Mouse (Mus musculus) heart, adult 2 months (tissue): ENCODE data around the gene Sirt6. TPM values are rescaled to one million over a fixed set of nuclear protein-coding genes. Genes with fewer than 3 reads are reported as not detected.

Experiments
- DNase-seq, 2 experiments: peaks; one replicate each; pipeline ENCODE4 v3.0.0; 2021
- H3K27ac ChIP-seq: fragments of 200-600 bp; 2 replicates; pipeline ENCODE4 v1.8.1; 2022
- H3K27me3 ChIP-seq: fragments of 200-500 bp; 2 replicates; pipeline ENCODE4 v1.6.1; 2012; ENCODE audit warnings: mild to moderate bottlenecking, low read length, inconsistent platforms, mixed read lengths; ENCODE audit not compliant: control insufficient read depth, insufficient read depth
- H3K36me3 ChIP-seq: fragments of 200-500 bp; 2 replicates; pipeline ENCODE4 v1.6.1; 2012; ENCODE audit warnings: low read length, inconsistent platforms; ENCODE audit not compliant: control insufficient read depth, insufficient read depth
- H3K4me1 ChIP-seq: fragments of 200-500 bp; 2 replicates; pipeline ENCODE4 v1.6.1; 2011; ENCODE audit warnings: low read length; ENCODE audit not compliant: control insufficient read depth, insufficient read depth
- H3K4me3 ChIP-seq: fragments of 200-600 bp; 2 replicates; pipeline ENCODE4 v1.8.1; 2022
- H3K79me2 ChIP-seq: fragments of 200-500 bp; replicated peaks from 2 replicates; pipeline ENCODE4 v1.6.1; 2012; ENCODE audit warnings: mild to moderate bottlenecking, inconsistent platforms, low read length, moderate library complexity, mixed read lengths; ENCODE audit not compliant: control insufficient read depth, insufficient read depth
- H3K9ac ChIP-seq: fragments of 200-500 bp; 2 replicates; pipeline ENCODE4 v1.6.1; 2012; ENCODE audit warnings: low read depth, mild to moderate bottlenecking, control low read depth, inconsistent platforms, low read length, mixed read lengths
- CTCF ChIP-seq: fragments of 200-600 bp; IDR thresholded peaks from 2 replicates; pipeline ENCODE4 v1.8.1; 2022; ENCODE audit warnings: antibody characterized with exemption, mild to moderate bottlenecking, moderate library complexity
- EP300 ChIP-seq: fragments of 200-500 bp; IDR thresholded peaks from 2 replicates; pipeline ENCODE4 v1.6.1; 2011; ENCODE audit warnings: low read depth, low read length, control low read depth; ENCODE audit not compliant: insufficient read depth
- POLR2A ChIP-seq: fragments of 200-500 bp; IDR thresholded peaks from 2 replicates; pipeline ENCODE4 v1.6.1; 2011; ENCODE audit warnings: mild to moderate bottlenecking, low read depth, low read length, control low read depth; ENCODE audit not compliant: insufficient read depth
- WGBS: fragments of 180-500 bp; shearing (Covaris S2); methylation state at CpG from one replicate; pipeline ENCODE4 v1.1.7; 2018; 5-methylcytosine and 5-hydroxymethylcytosine counted together
- intact Hi-C: fragments of 180-260 bp; cut with DNase I; formaldehyde crosslinking; loops from one replicate; pipeline ENCODE4 v1.15.1; 2025
- polyA plus RNA-seq: library from polyadenylated mRNA; depleted of rRNA; stranded (reverse); fragments of >200 nt; gene quantifications from 2 replicates; pipeline ENCODE4 v1.2.3, GENCODE M21; 2012; rRNA removed
- total RNA-seq, 2 experiments: library from RNA; stranded (reverse); gene quantifications; 2 replicates each; pipeline ENCODE4 v1.2.3; 2021

Sirt6 gene
- total and polyA plus RNA-seq, 3 experiments, result 7.0 to 15.4 (median 7.9) TPM

- TF ChIP-seq EP300, result no peak
- no peak for TF ChIP-seq CTCF
- no peak for TF ChIP-seq POLR2A
- H3K79me2 ChIP-seq, result no peaks in the 10 kb centered on the region
- no peaks in the 10 kb centered on the region for H3K36me3 ChIP-seq
- H3K9ac ChIP-seq, result no peak overlapping the region
- H3K4me1 ChIP-seq, result no peaks in the 10 kb centered on the region
- DNase-seq, result no peak
- H3K4me3 ChIP-seq, result no peak overlapping the region
- no peaks in the 10 kb centered on the region for H3K27me3 ChIP-seq
- WGBS, result 64% methylated on average over 4 of the region's 4 CpGs
- no peak overlapping the region for H3K27ac ChIP-seq
- intact Hi-C loops, result no loop called here
These were observed 47.6 kb downstream of the Sirt6 start for GRCm38 (mm10) chr10:81579967-81580366.

GRCm38 (mm10) chr10:81575695-81576094 lies 51.9 kb downstream of the Sirt6 start:
- H3K4me1 ChIP-seq, result peaks cover 4% of the 10 kb centered on the region; the same call in 1 of the 2 replicates
- H3K36me3 ChIP-seq, result no peaks in the 10 kb centered on the region
- H3K4me3 ChIP-seq, result peak overlapping the region; percentile 88
- H3K27ac ChIP-seq, result peak overlapping the region; percentile 79
- no peaks in the 10 kb centered on the region for H3K27me3 ChIP-seq
- peak overlapping the region; percentile 92 for H3K9ac ChIP-seq
- intact Hi-C loops, result loop anchor here (2.0 kb wide), 1 partner anchor 23 kb away; no protein-coding TSS in a partner anchor
- TF ChIP-seq EP300 (no peak), CTCF (no peak), POLR2A (no peak)
- no peak for DNase-seq
- H3K79me2 ChIP-seq, result no peaks in the 10 kb centered on the region
- 6% methylated on average over 6 of the region's 6 CpGs for WGBS

- TF ChIP-seq CTCF (0 out of 2 replicates have a peak, but pooled peaks have one; percentile 5), POLR2A (0 out of 2 replicates have a peak, but pooled peaks have one; percentile 15), EP300 (no peak)
- Histone ChIP-seq H3K79me2 (no peaks in the 10 kb centered on the region), H3K27ac (peak overlapping the region; percentile 79), H3K4me1 (peaks cover 4% of the 10 kb centered on the region; the same call in 1 of the 2 replicates), H3K27me3 (no peaks in the 10 kb centered on the region), H3K36me3 (no peaks in the 10 kb centered on the region), H3K4me3 (peak overlapping the region; percentile 88), H3K9ac (peak overlapping the region; percentile 92)
- intact Hi-C loops, result loop anchor here (2.0 kb wide), 1 partner anchor 24 kb away; no protein-coding TSS in a partner anchor
- peak; percentile 80 to 81 for DNase-seq
- under 1% methylated on average over 30 of the region's 30 CpGs for WGBS
These were observed 52.4 kb downstream of the Sirt6 start for GRCm38 (mm10) chr10:81575208-81575631.

- peak within 1 kb of the TSS; percentile 88 for H3K4me3 ChIP-seq
- 33% methylated on average over 10 of the region's 10 CpGs for WGBS
- no peak for DNase-seq
- intact Hi-C loops, result loop anchor here (2.0 kb wide), 1 partner anchor 24 kb away; no protein-coding TSS in a partner anchor
- no peaks in the 10 kb centered on the region for H3K27me3 ChIP-seq
- TF ChIP-seq POLR2A, result no peak
- no peak for TF ChIP-seq EP300
- no peak for TF ChIP-seq CTCF
- no peaks in the 10 kb centered on the region for H3K36me3 ChIP-seq
- H3K9ac ChIP-seq, result peak within 1 kb of the TSS; percentile 92
- no peaks in the 10 kb centered on the region for H3K79me2 ChIP-seq
- peak within 1 kb of the TSS; percentile 79 for H3K27ac ChIP-seq
- H3K4me1 ChIP-seq, result peaks cover 4% of the 10 kb centered on the region; the same call in 1 of the 2 replicates
These were observed 53.2 kb downstream of the Sirt6 start, which contains the start of gene Tle2 for GRCm38 (mm10) chr10:81574081-81575056. TSS of gene Tle2 (plus strand) at chr10:81574561.

- Histone ChIP-seq H3K4me1 (peaks cover 6% of the 10 kb centered on the region), H3K4me3 (no peak overlapping the region), H3K79me2 (no peaks in the 10 kb centered on the region), H3K27me3 (no peaks in the 10 kb centered on the region), H3K9ac (no peak overlapping the region), H3K36me3 (no peaks in the 10 kb centered on the region), H3K27ac (peak overlapping the region; percentile 19; the same call in 1 of the 2 replicates)
- WGBS, result 57% methylated on average over 9 of the region's 9 CpGs
- TF ChIP-seq POLR2A (0 out of 2 replicates have a peak, but pooled peaks have one; percentile 26), EP300 (no peak), CTCF (no peak)
- intact Hi-C loops, result no loop called here
- peak; percentile 78 to 79 for DNase-seq
These were observed 54.6 kb downstream of the Sirt6 start for GRCm38 (mm10) chr10:81572975-81573374.

GRCm38 (mm10) chr10:81572133-81572671 lies 55.4 kb downstream of the Sirt6 start:
- no peaks in the 10 kb centered on the region for H3K36me3 ChIP-seq
- H3K79me2 ChIP-seq, result no peaks in the 10 kb centered on the region
- peak overlapping the region; percentile 68 for H3K4me3 ChIP-seq
- intact Hi-C loops, result no loop called here
- DNase-seq, result no peak
- peak overlapping the region; percentile 58 for H3K27ac ChIP-seq
- peak overlapping the region; percentile 54 for H3K9ac ChIP-seq
- peaks cover 6% of the 10 kb centered on the region for H3K4me1 ChIP-seq
- no peaks in the 10 kb centered on the region for H3K27me3 ChIP-seq
- TF ChIP-seq EP300, result no peak
- whole genome bisulfite sequencing, result 27% methylated on average over 9 of the region's 9 CpGs

Other genes starting within 250 kb of the Sirt6 start
- gene Fzr1, start 249.3 kb downstream of the Sirt6 start, total RNA-seq, result 10 to 100 TPM; 29.9 to 31.5 TPM
- 49.3 and 56.1 TPM in 2 replicates for gene Fzr1, start 249.3 kb downstream of the Sirt6 start, polyA plus RNA-seq
- 10 to 100 TPM; 46.6 to 53.8 TPM for gene Dohh, start 243.4 kb downstream of the Sirt6 start, total RNA-seq
- 48.5 and 56.9 TPM in 2 replicates for gene Dohh, start 243.4 kb downstream of the Sirt6 start, polyA plus RNA-seq
- gene Gm48551, start 243.3 kb downstream of the Sirt6 start, total RNA-seq, result 1 to 10 TPM in 1 of 2 experiments, under 1 TPM in 1; 0.73 to 1.9 TPM
- 2.1 and 3.5 TPM in 2 replicates for gene Gm48551, start 243.3 kb downstream of the Sirt6 start, polyA plus RNA-seq
- 1 to 10 TPM in 1 of 2 experiments, not detected in 1; 1.2 TPM for gene Gm48552, start 238.8 kb downstream of the Sirt6 start, total RNA-seq
- gene Gm48552, start 238.8 kb downstream of the Sirt6 start, polyA plus RNA-seq, result 0.88 and 1.2 TPM in 2 replicates
- gene Smim24, start 234.7 kb downstream of the Sirt6 start, total RNA-seq, result 1 to 10 TPM; 2.0 to 2.3 TPM
- gene Smim24, start 234.7 kb downstream of the Sirt6 start, polyA plus RNA-seq, result 8.3 and 8.6 TPM in 2 replicates
- 100 to 1,000 TPM in 1 of 2 experiments, 10 to 100 TPM in 1; 94.2 to 104 TPM for gene Nfic, start 172.2 kb downstream of the Sirt6 start, total RNA-seq
- gene Nfic, start 172.2 kb downstream of the Sirt6 start, polyA plus RNA-seq, result 59.9 and 80.1 TPM in 2 replicates
- under 1 TPM in 1 of 2 experiments, not detected in 1; 0.16 TPM for gene Celf5, start 145.1 kb downstream of the Sirt6 start, total RNA-seq
- 0.39 and 0.73 TPM in 2 replicates for gene Celf5, start 145.1 kb downstream of the Sirt6 start, polyA plus RNA-seq
- 10 to 100 TPM; 68.6 to 74.2 TPM for gene Ncln, start 131.4 kb downstream of the Sirt6 start, total RNA-seq
- 107 and 116 TPM in 2 replicates for gene Ncln, start 131.4 kb downstream of the Sirt6 start, polyA plus RNA-seq
- gene S1pr4, start 127.7 kb downstream of the Sirt6 start, total RNA-seq, result 1 to 10 TPM in 1 of 2 experiments, under 1 TPM in 1; 0.81 to 1.1 TPM
- 2.0 and 3.1 TPM in 2 replicates for gene S1pr4, start 127.7 kb downstream of the Sirt6 start, polyA plus RNA-seq
- gene Gna15, start 103.6 kb downstream of the Sirt6 start, total RNA-seq, result 1 to 10 TPM; 1.1 to 1.5 TPM
- gene Gna15, start 103.6 kb downstream of the Sirt6 start, polyA plus RNA-seq, result 1.1 and 1.2 TPM in 2 replicates
- 10 to 100 TPM; 46.6 to 53.5 TPM for gene Gna11, start 82.6 kb downstream of the Sirt6 start, total RNA-seq
- gene Gna11, start 82.6 kb downstream of the Sirt6 start, polyA plus RNA-seq, result 68.0 and 81.9 TPM in 2 replicates
- gene Aes, start 68.3 kb downstream of the Sirt6 start, total RNA-seq, result 1,000 to 10,000 TPM in 1 of 2 experiments, 100 to 1,000 TPM in 1; 982 to 1,113 TPM
- gene Aes, start 68.3 kb downstream of the Sirt6 start, polyA plus RNA-seq, result 2,586 and 3,063 TPM in 2 replicates
- 1 to 10 TPM; 6.8 to 7.4 TPM for gene Tle2, start 53.2 kb downstream of the Sirt6 start, total RNA-seq
- 40.9 and 43.8 TPM in 2 replicates for gene Tle2, start 53.2 kb downstream of the Sirt6 start, polyA plus RNA-seq
- 1 to 10 TPM; 5.1 to 7.7 TPM for gene Tle6, start 26.7 kb downstream of the Sirt6 start, total RNA-seq
- 19.0 and 20.1 TPM in 2 replicates for gene Tle6, start 26.7 kb downstream of the Sirt6 start, polyA plus RNA-seq
- 1 to 10 TPM; 2.5 to 3.7 TPM for gene BC025920, start 21.5 kb downstream of the Sirt6 start, total RNA-seq
- 1.9 and 2.5 TPM in 2 replicates for gene BC025920, start 21.5 kb downstream of the Sirt6 start, polyA plus RNA-seq
- gene Ankrd24, start 743 bp upstream of the Sirt6 start, total RNA-seq, result 1 to 10 TPM; 7.8 to 7.9 TPM
- gene Ankrd24, start 743 bp upstream of the Sirt6 start, polyA plus RNA-seq, result 33.7 and 46.5 TPM in 2 replicates
- 1 to 10 TPM; 2.1 to 2.4 TPM for gene Gm10778, start 21.3 kb upstream of the Sirt6 start, total RNA-seq
- gene Gm10778, start 21.3 kb upstream of the Sirt6 start, polyA plus RNA-seq, result 0.59 and 1.2 TPM in 2 replicates
- gene Zfp433, start 77.0 kb upstream of the Sirt6 start, total RNA-seq, result 1 to 10 TPM; 3.7 to 5.7 TPM
- gene Zfp433, start 77.0 kb upstream of the Sirt6 start, polyA plus RNA-seq, result 0.62 and 3.1 TPM in 2 replicates
- gene Gm3055, start 143.4 kb upstream of the Sirt6 start, total RNA-seq, result 1 to 10 TPM; 1.2 to 2.7 TPM
- 0.33 and 1.7 TPM in 2 replicates for gene Gm3055, start 143.4 kb upstream of the Sirt6 start, polyA plus RNA-seq
- 1 to 10 TPM; 1.1 to 1.2 TPM for gene Gm4767, start 184.4 kb upstream of the Sirt6 start, total RNA-seq
- gene Gm4767, start 184.4 kb upstream of the Sirt6 start, polyA plus RNA-seq, result not detected in 2 replicates
- gene Gm32687, start 236.1 kb upstream of the Sirt6 start, total RNA-seq, result 1 to 10 TPM in 1 of 2 experiments, under 1 TPM in 1; 0.99 to 1.6 TPM
- 0.23 and 0.25 TPM in 2 replicates for gene Gm32687, start 236.1 kb upstream of the Sirt6 start, polyA plus RNA-seq